Mouse (Mus musculus): ENCODE measurements around the gene Sertad4. TPM values are rescaled to one million over a fixed set of nuclear protein-coding genes. Genes with fewer than 3 reads are reported as not detected.

The Sertad4 gene
- 26.0 and 27.5 TPM in 2 replicates for polyA plus RNA-seq (2015; fragmentation: Nextera tagmentation; extraction: Ambion mirVana)

GRCm38 (mm10) chr1:192855474-192856230 is at the start of gene Sertad4:
Sertad4 (minus strand) TSS chr1:192855756.
- Histone ChIP-seq H3K9me3 (no peaks in the 10 kb centered on the region), H3K4me3 (peak within 1 kb of the TSS; percentile 83), H3K9ac (peak within 1 kb of the TSS; percentile 96), H3K4me2 (peak within 1 kb of the TSS; percentile 82), H3K27ac (peak within 1 kb of the TSS; percentile 98), H3K4me1 (replicated peaks) (peaks cover 50% of the 10 kb centered on the region), H3K36me3 (no peaks in the 10 kb centered on the region), H3K27me3 (peaks cover 16% of the 10 kb centered on the region)
- WGBS, result under 1% methylated on average over 64 of the region's 75 CpGs
- peak; percentile 52 for ATAC-seq (ENCODE audit: low FRiP score)

DNA sequence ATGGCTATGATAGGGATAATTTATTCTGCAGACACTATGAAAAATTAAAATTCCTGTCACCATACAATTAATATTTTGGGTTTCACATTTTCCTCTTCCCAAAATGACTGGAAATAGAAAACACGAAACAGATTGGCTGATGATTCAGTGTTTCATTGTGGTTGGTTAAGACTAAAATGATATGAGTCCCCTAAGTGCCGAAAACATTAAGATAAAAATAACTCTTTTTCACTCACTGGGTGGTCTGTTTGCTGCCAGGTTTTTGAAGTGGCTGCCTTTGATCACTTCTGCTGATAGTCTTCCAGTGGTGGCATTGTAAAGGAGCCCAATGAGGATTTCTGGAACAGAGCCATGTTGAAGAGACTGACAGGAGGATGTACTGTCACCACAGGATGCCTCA is 46.0 kb upstream of the Sertad4 start:
- Histone ChIP-seq H3K27me3 (no peaks in the 10 kb centered on the region), H3K4me3 (no peak overlapping the region), H3K36me3 (peaks cover 13% of the 10 kb centered on the region), H3K9ac (no peak overlapping the region), H3K27ac (no peak overlapping the region), H3K4me1 (replicated peaks) (no peaks in the 10 kb centered on the region), H3K9me3 (no peaks in the 10 kb centered on the region), H3K4me2 (no peak overlapping the region)
- whole genome bisulfite sequencing, result 79% methylated on average over 2 of the region's 2 CpGs
- no peak for ATAC-seq (ENCODE audit: low FRiP score)

GRCm38 (mm10) chr1:192900913-192901312 is 45.4 kb upstream of the Sertad4 start:
- no peaks in the 10 kb centered on the region for H3K4me1 ChIP-seq (replicated peaks)
- no peak overlapping the region for H3K4me2 ChIP-seq
- H3K36me3 ChIP-seq, result peaks cover 18% of the 10 kb centered on the region
- ATAC-seq (ENCODE audit: low FRiP score), result no peak
- H3K4me3 ChIP-seq, result no peak overlapping the region
- H3K27me3 ChIP-seq, result no peaks in the 10 kb centered on the region
- H3K27ac ChIP-seq, result no peak overlapping the region
- WGBS, result 82% methylated on average over 3 of the region's 3 CpGs
- H3K9me3 ChIP-seq, result no peaks in the 10 kb centered on the region
- H3K9ac ChIP-seq, result no peak overlapping the region

DNA sequence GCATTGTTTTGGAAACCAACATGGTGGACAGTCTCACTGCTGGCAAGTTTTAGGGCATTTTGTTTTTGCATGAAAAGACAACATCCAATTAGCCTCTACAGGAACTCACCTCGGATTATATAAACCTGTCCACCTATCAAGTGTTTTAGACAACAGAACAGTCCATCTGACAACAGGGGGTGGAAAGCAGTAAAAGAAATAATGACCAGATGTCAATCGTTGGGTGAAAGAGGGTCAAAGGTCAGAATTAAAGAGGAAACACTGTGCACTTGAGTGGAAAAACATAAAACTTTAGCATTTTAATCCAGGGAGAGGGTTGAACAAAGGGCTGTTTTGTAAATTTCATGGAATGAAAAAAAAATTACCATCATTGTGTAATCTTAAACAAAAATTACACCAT is 43.2 kb upstream of the Sertad4 start:
- Histone ChIP-seq H3K27ac (no peak overlapping the region), H3K9me3 (no peaks in the 10 kb centered on the region), H3K4me3 (no peak overlapping the region), H3K36me3 (peaks cover 18% of the 10 kb centered on the region), H3K9ac (no peak overlapping the region), H3K4me1 (replicated peaks) (no peaks in the 10 kb centered on the region), H3K4me2 (no peak overlapping the region), H3K27me3 (no peaks in the 10 kb centered on the region)
- 22% methylated on average over 2 of the region's 2 CpGs for WGBS
- ATAC-seq (ENCODE audit: low FRiP score), result no peak

GRCm38 (mm10) chr1:192897218-192897617 is 41.7 kb upstream of the Sertad4 start:
- Histone ChIP-seq H3K9ac (no peak overlapping the region), H3K4me2 (no peak overlapping the region), H3K27me3 (no peaks in the 10 kb centered on the region), H3K9me3 (no peaks in the 10 kb centered on the region), H3K4me1 (replicated peaks) (no peaks in the 10 kb centered on the region), H3K36me3 (peaks cover 18% of the 10 kb centered on the region), H3K4me3 (no peak overlapping the region), H3K27ac (no peak overlapping the region)
- WGBS, result 65% methylated on average over 10 of the region's 10 CpGs
- ATAC-seq (ENCODE audit: low FRiP score), result no peak

- H3K9me3 ChIP-seq, result no peaks in the 10 kb centered on the region
Observed at GRCm38 (mm10) chr1:192896076-192896475, 40.5 kb upstream of the Sertad4 start.

GRCm38 (mm10) chr1:192890716-192891115 is 35.2 kb upstream of the Sertad4 start:
- peaks cover 6% of the 10 kb centered on the region for H3K36me3 ChIP-seq
- H3K4me1 ChIP-seq (replicated peaks), result no peaks in the 10 kb centered on the region
- no peaks in the 10 kb centered on the region for H3K27me3 ChIP-seq
- no peak for ATAC-seq (ENCODE audit: low FRiP score)
- no peak overlapping the region for H3K4me3 ChIP-seq
- no peak overlapping the region for H3K4me2 ChIP-seq
- H3K27ac ChIP-seq, result no peak overlapping the region
- 79% methylated on average over 3 of the region's 3 CpGs for WGBS
- H3K9me3 ChIP-seq, result no peaks in the 10 kb centered on the region
- no peak overlapping the region for H3K9ac ChIP-seq

More at GRCm38 (mm10) chr1:192896076-192896475, 40.5 kb upstream of the Sertad4 start:
- no peaks in the 10 kb centered on the region for H3K4me1 ChIP-seq (replicated peaks)
- H3K27ac ChIP-seq, result no peak overlapping the region
- H3K4me3 ChIP-seq, result no peak overlapping the region
- no peak overlapping the region for H3K9ac ChIP-seq
- H3K36me3 ChIP-seq, result peaks cover 21% of the 10 kb centered on the region
- no peak overlapping the region for H3K4me2 ChIP-seq
- H3K27me3 ChIP-seq, result no peaks in the 10 kb centered on the region
- WGBS, result 94% methylated on average over 3 of the region's 3 CpGs
- no peak for ATAC-seq (ENCODE audit: low FRiP score)

- Histone ChIP-seq H3K27ac (no peak overlapping the region), H3K36me3 (no peaks in the 10 kb centered on the region), H3K4me3 (no peak overlapping the region), H3K4me1 (replicated peaks) (no peaks in the 10 kb centered on the region), H3K9ac (no peak overlapping the region), H3K9me3 (no peaks in the 10 kb centered on the region), H3K27me3 (no peaks in the 10 kb centered on the region), H3K4me2 (no peak overlapping the region)
- ATAC-seq (ENCODE audit: low FRiP score), result no peak
- WGBS, result 63% methylated on average over 2 of the region's 2 CpGs
Observed at GRCm38 (mm10) chr1:192882617-192883295, 27.2 kb upstream of the Sertad4 start.

DNA sequence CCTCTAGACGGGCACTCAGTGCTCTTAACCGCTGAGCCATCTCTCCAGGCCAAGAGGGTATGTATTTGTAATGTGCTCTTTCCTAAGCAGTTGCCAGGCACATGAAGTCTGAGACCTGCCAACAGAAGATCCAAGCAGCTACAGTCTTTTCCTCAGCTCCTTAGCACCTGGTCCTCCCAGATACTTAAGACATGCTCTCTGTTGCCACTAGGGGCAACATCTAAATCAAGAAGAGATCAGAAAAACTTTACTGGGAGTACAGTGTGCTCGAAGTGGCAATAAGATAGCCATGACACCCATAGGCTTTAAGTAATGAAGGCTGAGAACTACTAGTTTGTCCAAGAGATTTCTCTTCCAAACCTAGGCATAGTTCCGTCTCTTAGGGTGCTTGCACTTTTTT is 24.6 kb upstream of the Sertad4 start:
- no peak overlapping the region for H3K27ac ChIP-seq
- H3K36me3 ChIP-seq, result no peaks in the 10 kb centered on the region
- 87% methylated on average over 4 of the region's 4 CpGs for whole genome bisulfite sequencing
- H3K4me2 ChIP-seq, result no peak overlapping the region
- H3K27me3 ChIP-seq, result no peaks in the 10 kb centered on the region
- ATAC-seq (ENCODE audit: low FRiP score), result no peak
- no peak overlapping the region for H3K4me3 ChIP-seq
- H3K4me1 ChIP-seq (replicated peaks), result no peaks in the 10 kb centered on the region
- no peaks in the 10 kb centered on the region for H3K9me3 ChIP-seq
- H3K9ac ChIP-seq, result no peak overlapping the region

- Histone ChIP-seq H3K36me3 (no peaks in the 10 kb centered on the region), H3K4me2 (no peak overlapping the region), H3K9me3 (no peaks in the 10 kb centered on the region), H3K4me1 (replicated peaks) (no peaks in the 10 kb centered on the region), H3K27me3 (no peaks in the 10 kb centered on the region), H3K9ac (no peak overlapping the region), H3K4me3 (no peak overlapping the region), H3K27ac (no peak overlapping the region)
- ATAC-seq (ENCODE audit: low FRiP score), result no peak
- 90% methylated on average over 7 of the region's 7 CpGs for WGBS
Observed at GRCm38 (mm10) chr1:192879086-192879580, 23.6 kb upstream of the Sertad4 start.

GRCm38 (mm10) chr1:192872841-192873240 is 17.3 kb upstream of the Sertad4 start:
- no peak overlapping the region for H3K27ac ChIP-seq
- 69% methylated on average over 5 of the region's 5 CpGs for WGBS
- H3K27me3 ChIP-seq, result no peaks in the 10 kb centered on the region
- H3K4me1 ChIP-seq (replicated peaks), result 0 out of 2 replicates have a peak, but pooled peaks cover 3% of the 10 kb centered on the region
- no peak overlapping the region for H3K4me3 ChIP-seq
- ATAC-seq (ENCODE audit: low FRiP score), result no peak
- no peaks in the 10 kb centered on the region for H3K9me3 ChIP-seq
- H3K36me3 ChIP-seq, result no peaks in the 10 kb centered on the region
- no peak overlapping the region for H3K4me2 ChIP-seq
- H3K9ac ChIP-seq, result no peak overlapping the region

GRCm38 (mm10) chr1:192869761-192870160 is 14.2 kb upstream of the Sertad4 start:
- no peaks in the 10 kb centered on the region for H3K36me3 ChIP-seq
- no peak overlapping the region for H3K4me2 ChIP-seq
- 84% methylated on average over 1 of the region's 1 CpGs for WGBS
- no peak overlapping the region for H3K4me3 ChIP-seq
- H3K27ac ChIP-seq, result no peak overlapping the region
- no peak for ATAC-seq (ENCODE audit: low FRiP score)
- H3K9ac ChIP-seq, result no peak overlapping the region
- H3K4me1 ChIP-seq (replicated peaks), result 0 out of 2 replicates have a peak, but pooled peaks cover 3% of the 10 kb centered on the region
- no peaks in the 10 kb centered on the region for H3K27me3 ChIP-seq
- no peaks in the 10 kb centered on the region for H3K9me3 ChIP-seq
